28 mouse cellular contexts compared by ENCODE assay signal in the genomic region with DNA sequence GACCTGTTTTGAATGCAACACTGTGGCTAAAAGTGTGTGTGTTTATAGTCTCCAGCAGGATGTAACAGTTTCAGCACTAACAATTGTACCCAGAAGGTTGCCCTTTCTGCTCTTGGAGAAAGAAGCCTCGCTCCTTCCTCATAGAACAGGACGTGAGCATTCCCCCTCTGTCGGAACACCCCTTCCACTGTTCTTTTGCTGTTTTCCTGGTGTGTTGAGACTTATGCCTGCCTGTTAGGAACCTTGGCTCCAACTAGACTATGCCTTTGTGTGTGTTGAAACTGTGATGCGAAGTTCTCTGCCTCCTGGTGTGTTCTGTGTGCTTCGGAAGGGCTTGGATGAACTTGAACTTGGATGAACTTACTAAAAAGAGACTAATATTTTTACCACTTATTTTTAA. TPM values are rescaled to one million over a fixed set of nuclear protein-coding genes. Genes with fewer than 3 reads are reported as not detected.
DNase-seq lines count a peak whose midpoint lies in the region; ATAC-seq and TF ChIP-seq lines count a peak whose summit lies in the region.
"Had no signal": no experiment of that assay in that cellular context is flagged by ENCODE, and none has a peak within 500 bp of the region (broad histone marks: within the 10 kb centered on the region; RNA-seq: fewer than 3 reads in every experiment).

No protein-coding gene starts in this region.

- TF ChIP-seq CTCF in kidney, adult 2 months (conservative IDR thresholded peaks at IDR 0.05; ENCODE audit: insufficient read depth, insufficient read length, low read depth, low read length), result no peak
- TF ChIP-seq CTCF in lung, postnatal 0 days (IDR thresholded peaks at IDR 0.05), result no peak

- no peaks in the 10 kb centered on the region for H3K27me3 ChIP-seq in kidney, adult 2 months (replicated peaks; ENCODE audit: control insufficient read depth, insufficient read depth, low read length)
- no peaks in the 10 kb centered on the region for H3K27me3 ChIP-seq in kidney, embryonic 16.5 days (ENCODE audit: insufficient read depth, low read length)
- no peaks in the 10 kb centered on the region for H3K27me3 ChIP-seq in lung, postnatal 0 days (replicated peaks; ENCODE audit: insufficient read depth, low read length)
- H3K27me3 ChIP-seq: CH12.LX; forebrain, embryonic 13.5 days; heart, embryonic 12.5 days; heart, embryonic 15.5 days; hindbrain, embryonic 13.5 days; Patski had no signal

- no peak for ATAC-seq in kidney, embryonic 16.5 days (ENCODE audit: low FRiP score, low TSS enrichment)
- peak; percentile 62 for ATAC-seq in lung, postnatal 0 days
- ATAC-seq: forebrain, embryonic 13.5 days; forebrain, embryonic 16.5 days; Patski had no signal

- H3K4me2 ChIP-seq in kidney, embryonic 16.5 days (replicated peaks; ENCODE audit: low read depth, low read length), result no peak overlapping the region
- no peak overlapping the region for H3K4me2 ChIP-seq in lung, postnatal 0 days (replicated peaks; ENCODE audit: low read depth, low read length)
- H3K4me2 ChIP-seq: forebrain, embryonic 13.5 days; heart, embryonic 12.5 days; heart, embryonic 15.5 days; hindbrain, embryonic 13.5 days had no signal

- no peak overlapping the region for H3K9ac ChIP-seq in kidney, embryonic 16.5 days (replicated peaks; ENCODE audit: low read length)
- no peak overlapping the region for H3K9ac ChIP-seq in lung, postnatal 0 days (replicated peaks; ENCODE audit: low read depth)
- H3K9ac ChIP-seq: forebrain, embryonic 13.5 days; heart, embryonic 12.5 days; heart, embryonic 15.5 days; hindbrain, embryonic 13.5 days had no signal

- H3K27ac ChIP-seq in kidney, adult 2 months (ENCODE audit: insufficient read depth, low read depth, low read length), result peak overlapping the region; percentile 4; the same call in 1 of the 2 replicates
- H3K27ac ChIP-seq in kidney, embryonic 16.5 days (ENCODE audit: low read length), result 0 out of 2 replicates have a peak overlapping the region, but pooled peaks have one; percentile 46
- H3K27ac ChIP-seq in lung, postnatal 0 days (ENCODE audit: low read length), result no peak overlapping the region
- H3K27ac ChIP-seq: forebrain, embryonic 10.5 days; forebrain, embryonic 13.5 days; heart, embryonic 15.5 days; hindbrain, embryonic 10.5 days; hindbrain, embryonic 13.5 days had no signal

- TF ChIP-seq EP300 in lung, postnatal 0 days (IDR thresholded peaks at IDR 0.05), result no peak

- whole genome bisulfite sequencing in kidney, adult 2 months, result 65% methylated on average over 5 of the region's 5 CpGs
- WGBS in kidney, embryonic 16.5 days, result 82% methylated on average over 5 of the region's 5 CpGs
- WGBS in lung, postnatal 0 days, result 63% methylated on average over 5 of the region's 5 CpGs

- peak; percentile 31 for DNase-seq in kidney, adult 2 months
- no peak for DNase-seq in kidney, postnatal 10 days
- DNase-seq in kidney, postnatal 14 days, result no peak
- no peak for DNase-seq in lung, postnatal 0 days (ENCODE audit: low spot score)
- no peak for DNase-seq in lung, postnatal 10 days
- DNase-seq: adrenal gland, postnatal 10 days; adrenal gland, postnatal 36 days; B cell, adult 2 months; cerebellum, adult 18-20 months; cerebellum, adult 9-10 months; cerebellum, postnatal 14 days; gastrocnemius, postnatal 10 days; gastrocnemius, postnatal 36 days; heart, postnatal 10 days; heart, postnatal 36 days had no signal

- no peaks in the 10 kb centered on the region for H3K9me3 ChIP-seq in kidney, embryonic 16.5 days (ENCODE audit: low read length)
- no peaks in the 10 kb centered on the region for H3K9me3 ChIP-seq in lung, postnatal 0 days (ENCODE audit: low read length)
- H3K9me3 ChIP-seq: forebrain, embryonic 10.5 days; forebrain, embryonic 13.5 days; heart, embryonic 12.5 days; heart, embryonic 15.5 days; hindbrain, embryonic 10.5 days; hindbrain, embryonic 13.5 days had no signal

- no peaks in the 10 kb centered on the region for H3K36me3 ChIP-seq in kidney, adult 2 months (ENCODE audit: control insufficient read depth, insufficient read depth, low read length)
- no peaks in the 10 kb centered on the region for H3K36me3 ChIP-seq in kidney, embryonic 16.5 days (ENCODE audit: insufficient read depth, low read length)
- no peaks in the 10 kb centered on the region for H3K36me3 ChIP-seq in lung, postnatal 0 days (ENCODE audit: insufficient read depth, low read length)
- H3K36me3 ChIP-seq: forebrain, embryonic 10.5 days; G1E; heart, embryonic 12.5 days; heart, embryonic 15.5 days; hindbrain, embryonic 10.5 days; hindbrain, embryonic 13.5 days had no signal

- TF ChIP-seq POLR2A in kidney, adult 2 months (IDR thresholded peaks at IDR 0.05; ENCODE audit: low read depth, low read length), result no peak

- H3K4me3 ChIP-seq in kidney, adult 2 months (ENCODE audit: insufficient read depth, low read depth, low read length), result no peak overlapping the region
- no peak overlapping the region for H3K4me3 ChIP-seq in kidney, embryonic 16.5 days (ENCODE audit: low read length)
- H3K4me3 ChIP-seq in lung, postnatal 0 days (ENCODE audit: low read depth, low read length), result no peak overlapping the region
- H3K4me3 ChIP-seq: forebrain, embryonic 10.5 days; forebrain, embryonic 13.5 days; heart, embryonic 12.5 days; heart, embryonic 15.5 days; hindbrain, embryonic 10.5 days; hindbrain, embryonic 13.5 days had no signal

- no peaks in the 10 kb centered on the region for H3K4me1 ChIP-seq in kidney, adult 2 months (ENCODE audit: control insufficient read depth, insufficient read depth, low read length)
- no peaks in the 10 kb centered on the region for H3K4me1 ChIP-seq in kidney, embryonic 16.5 days (ENCODE audit: insufficient read depth, low read length)
- no peaks in the 10 kb centered on the region for H3K4me1 ChIP-seq in lung, postnatal 0 days (ENCODE audit: insufficient read depth, low read depth, low read length)
- H3K4me1 ChIP-seq: forebrain, embryonic 10.5 days; forebrain, embryonic 13.5 days; heart, embryonic 15.5 days; hindbrain, embryonic 10.5 days; hindbrain, embryonic 13.5 days had no signal

RNA-seq across cellular contexts. Expression of a gene that starts 19.4 kb away (rescaled TPM):
- polyA plus RNA-seq in kidney, adult 2 months (2012; rRNA removed), result 0.87 and 3.7 TPM in 2 replicates
- not detected in 2 replicates for polyA plus RNA-seq in kidney, embryonic 16.5 days (2015; fragmentation: Nextera tagmentation; extraction: Ambion mirVana)
- polyA plus RNA-seq in lung, postnatal 0 days (2015; fragmentation: Nextera tagmentation; extraction: Ambion mirVana), result 0.45 TPM in 2 replicates
- polyA plus RNA-seq: embryonic facial prominence, embryonic 11.5 days; embryonic facial prominence, embryonic 14.5 days; forebrain, embryonic 10.5 days; forebrain, embryonic 13.5 days; forebrain, embryonic 16.5 days; heart, embryonic 12.5 days; heart, embryonic 15.5 days; hindbrain, embryonic 10.5 days; hindbrain, embryonic 13.5 days; Patski had no signal

RNA-seq across cellular contexts. Expression of a gene that starts 29.9 kb away (rescaled TPM):
- 160 and 166 TPM in 2 replicates for polyA plus RNA-seq in kidney, adult 2 months (2012; rRNA removed)
- 19.6 and 20.8 TPM in 2 replicates for polyA plus RNA-seq in kidney, embryonic 16.5 days (2015; fragmentation: Nextera tagmentation; extraction: Ambion mirVana)
- 22.8 and 29.1 TPM in 2 replicates for polyA plus RNA-seq in lung, postnatal 0 days (2015; fragmentation: Nextera tagmentation; extraction: Ambion mirVana)
- polyA plus RNA-seq: G1E; heart, embryonic 12.5 days had no signal

RNA-seq across cellular contexts. Expression of a gene that starts 45.8 kb away (rescaled TPM):
- polyA plus RNA-seq in kidney, adult 2 months (2012; rRNA removed), result 148 and 169 TPM in 2 replicates
- 12.8 and 14.0 TPM in 2 replicates for polyA plus RNA-seq in kidney, embryonic 16.5 days (2015; fragmentation: Nextera tagmentation; extraction: Ambion mirVana)
- polyA plus RNA-seq in lung, postnatal 0 days (2015; fragmentation: Nextera tagmentation; extraction: Ambion mirVana), result 8.3 and 10.7 TPM in 2 replicates
- polyA plus RNA-seq: G1E had no signal

RNA-seq across cellular contexts. Expression of a gene that starts 59.6 kb away (rescaled TPM):
- polyA plus RNA-seq in kidney, adult 2 months (2012; rRNA removed), result 76.2 and 77.2 TPM in 2 replicates
- polyA plus RNA-seq in kidney, embryonic 16.5 days (2015; fragmentation: Nextera tagmentation; extraction: Ambion mirVana), result 133 and 135 TPM in 2 replicates
- polyA plus RNA-seq in lung, postnatal 0 days (2015; fragmentation: Nextera tagmentation; extraction: Ambion mirVana), result 120 and 135 TPM in 2 replicates
